Mouse (Mus musculus): ENCODE measurements around the gene Kbtbd12. TPM values are rescaled to one million over a fixed set of nuclear protein-coding genes. Genes with fewer than 3 reads are reported as not detected.

Kbtbd12 gene
- polyA plus RNA-seq, 1 experiment from 2014 or later = 1.3 TPM

DNA sequence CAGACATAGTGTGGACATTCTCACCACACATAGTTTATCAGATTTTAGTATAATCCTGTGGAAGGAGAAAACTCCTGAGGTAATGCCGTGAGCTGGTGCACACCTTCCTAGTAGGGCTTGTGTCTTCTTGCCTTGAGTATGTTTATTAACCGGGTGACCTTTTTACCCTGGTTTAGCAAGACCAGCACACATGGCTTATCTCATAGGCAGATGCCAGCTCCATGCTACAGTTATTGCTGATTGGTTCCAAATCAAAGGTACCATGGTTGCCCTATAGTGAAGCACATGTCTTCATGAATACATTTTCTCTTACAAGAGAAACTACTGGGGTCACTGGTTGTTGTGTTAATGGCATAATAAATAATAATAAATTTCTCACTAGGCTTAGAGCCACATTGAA is 38.1 kb upstream of the Kbtbd12 start:
- 71% methylated on average over 2 of the region's 2 CpGs for WGBS (ENCODE audit: insufficient replicate concordance)
- H3K4me3 ChIP-seq (ENCODE audit: low read depth, low read length) = no peak overlapping the region

GRCm38 (mm10) chr6:88662284-88662683 is 24.5 kb upstream of the Kbtbd12 start:
- Histone ChIP-seq H3K4me3 (ENCODE audit: low read depth, low read length) (no peak overlapping the region), H3K4me1 (ENCODE audit: insufficient read depth) (0 out of 2 replicates have a peak, but pooled peaks cover 3% of the 10 kb centered on the region), H3K27ac (ENCODE audit: low read depth) (no peak overlapping the region), H3K9me3 (ENCODE audit: low read length) (no peaks in the 10 kb centered on the region), H3K9ac (replicated peaks) (no peak overlapping the region), H3K4me2 (ENCODE audit: low read depth, low read length) (no peak overlapping the region), H3K36me3 (replicated peaks; ENCODE audit: insufficient read depth, low read length) (no peaks in the 10 kb centered on the region), H3K27me3 (ENCODE audit: insufficient read depth, low read length) (no peaks in the 10 kb centered on the region)
- ATAC-seq (no peak), DNase-seq (no peak)
- WGBS (ENCODE audit: insufficient replicate concordance) = 77% methylated on average over 3 of the region's 3 CpGs
- TF ChIP-seq CTCF (IDR thresholded peaks at IDR 0.05; ENCODE audit: low read depth) (no peak), EP300 (IDR thresholded peaks at IDR 0.05; ENCODE audit: low read depth) (no peak)

More for the DNA sequence above, 38.1 kb upstream of the Kbtbd12 start:
- Histone ChIP-seq H3K4me1 (ENCODE audit: insufficient read depth) (peaks cover 6% of the 10 kb centered on the region; the same call in 1 of the 2 replicates), H3K27me3 (ENCODE audit: insufficient read depth, low read length) (no peaks in the 10 kb centered on the region), H3K9ac (replicated peaks) (no peak overlapping the region), H3K36me3 (replicated peaks; ENCODE audit: insufficient read depth, low read length) (no peaks in the 10 kb centered on the region), H3K9me3 (ENCODE audit: low read length) (no peaks in the 10 kb centered on the region), H3K27ac (ENCODE audit: low read depth) (no peak overlapping the region), H3K4me2 (ENCODE audit: low read depth, low read length) (no peak overlapping the region)
- no peak for TF ChIP-seq CTCF (IDR thresholded peaks at IDR 0.05; ENCODE audit: low read depth)
- TF ChIP-seq EP300 (IDR thresholded peaks at IDR 0.05; ENCODE audit: low read depth) = no peak
- ATAC-seq = no peak
- DNase-seq = no peak

GRCm38 (mm10) chr6:88661696-88662095 is 23.9 kb upstream of the Kbtbd12 start:
- 76% methylated on average over 2 of the region's 2 CpGs for WGBS (ENCODE audit: insufficient replicate concordance)
- DNase-seq (no peak), ATAC-seq (no peak)
- no peak overlapping the region for H3K9ac ChIP-seq (replicated peaks)
- H3K4me2 ChIP-seq (ENCODE audit: low read depth, low read length) = no peak overlapping the region
- no peaks in the 10 kb centered on the region for H3K36me3 ChIP-seq (replicated peaks; ENCODE audit: insufficient read depth, low read length)
- 0 out of 2 replicates have a peak, but pooled peaks cover 3% of the 10 kb centered on the region for H3K4me1 ChIP-seq (ENCODE audit: insufficient read depth)
- TF ChIP-seq CTCF (IDR thresholded peaks at IDR 0.05; ENCODE audit: low read depth) = no peak
- TF ChIP-seq EP300 (IDR thresholded peaks at IDR 0.05; ENCODE audit: low read depth) = no peak
- no peaks in the 10 kb centered on the region for H3K9me3 ChIP-seq (ENCODE audit: low read length)
- H3K27me3 ChIP-seq (ENCODE audit: insufficient read depth, low read length) = no peaks in the 10 kb centered on the region
- no peak overlapping the region for H3K27ac ChIP-seq (ENCODE audit: low read depth)
- H3K4me3 ChIP-seq (ENCODE audit: low read depth, low read length) = no peak overlapping the region

DNA sequence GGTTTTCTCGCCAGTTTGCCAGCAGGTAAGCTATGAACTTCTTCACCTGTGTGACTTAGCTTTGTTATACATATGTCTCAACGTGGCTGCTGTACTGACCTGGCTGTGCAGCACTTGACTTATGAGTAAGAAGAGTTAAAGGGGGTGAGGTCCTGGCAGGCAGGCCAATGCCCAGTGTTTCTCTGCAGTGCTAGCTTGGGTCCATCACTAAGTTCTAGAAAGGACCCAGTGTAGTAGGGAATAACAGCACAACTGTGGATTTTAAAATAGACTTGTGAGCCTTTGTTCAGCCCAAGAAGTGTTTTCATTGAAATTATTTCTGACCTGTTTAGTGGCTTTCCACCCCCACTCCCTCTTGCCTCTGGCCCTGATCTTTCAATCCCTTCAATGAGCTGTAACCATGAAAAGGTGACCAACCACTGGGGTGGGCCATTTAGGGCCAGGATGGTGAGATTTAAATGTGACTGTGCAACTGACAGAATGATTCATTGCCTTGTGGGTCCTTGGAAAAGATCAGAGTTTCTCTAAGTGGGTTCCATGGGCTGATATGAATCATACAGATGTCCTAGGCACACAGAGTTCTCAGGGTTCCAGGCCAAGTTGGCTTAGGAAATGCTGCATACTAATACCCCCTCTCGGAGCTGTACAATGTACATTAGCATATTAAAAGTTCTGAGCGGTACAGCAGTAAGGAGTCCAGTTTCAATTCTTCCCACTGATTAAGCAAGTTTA is 10.0 kb upstream of the Kbtbd12 start:
- WGBS (ENCODE audit: insufficient replicate concordance) = 83% methylated on average over 4 of the region's 4 CpGs
- DNase-seq (no peak), ATAC-seq (no peak)
- Histone ChIP-seq H3K4me3 (ENCODE audit: low read depth, low read length) (no peak overlapping the region), H3K9me3 (ENCODE audit: low read length) (no peaks in the 10 kb centered on the region), H3K4me2 (ENCODE audit: low read depth, low read length) (no peak overlapping the region), H3K27me3 (ENCODE audit: insufficient read depth, low read length) (no peaks in the 10 kb centered on the region), H3K27ac (ENCODE audit: low read depth) (no peak overlapping the region), H3K4me1 (ENCODE audit: insufficient read depth) (no peaks in the 10 kb centered on the region), H3K9ac (replicated peaks) (no peak overlapping the region), H3K36me3 (replicated peaks; ENCODE audit: insufficient read depth, low read length) (no peaks in the 10 kb centered on the region)
- TF ChIP-seq EP300 (IDR thresholded peaks at IDR 0.05; ENCODE audit: low read depth) (no peak), CTCF (IDR thresholded peaks at IDR 0.05; ENCODE audit: low read depth) (no peak)

- Histone ChIP-seq H3K27me3 (ENCODE audit: insufficient read depth, low read length) (no peaks in the 10 kb centered on the region), H3K27ac (ENCODE audit: low read depth) (no peak overlapping the region), H3K4me1 (ENCODE audit: insufficient read depth) (peaks cover 8% of the 10 kb centered on the region), H3K36me3 (replicated peaks; ENCODE audit: insufficient read depth, low read length) (no peaks in the 10 kb centered on the region), H3K9ac (replicated peaks) (no peak overlapping the region), H3K4me2 (ENCODE audit: low read depth, low read length) (no peak overlapping the region), H3K4me3 (ENCODE audit: low read depth, low read length) (no peak overlapping the region), H3K9me3 (ENCODE audit: low read length) (no peaks in the 10 kb centered on the region)
- DNase-seq (no peak), ATAC-seq (no peak)
- WGBS (ENCODE audit: insufficient replicate concordance) = 71% methylated on average over 4 of the region's 4 CpGs
- no peak for TF ChIP-seq EP300 (IDR thresholded peaks at IDR 0.05; ENCODE audit: low read depth)
- TF ChIP-seq CTCF (IDR thresholded peaks at IDR 0.05; ENCODE audit: low read depth) = no peak
Observed at GRCm38 (mm10) chr6:88644786-88645185, 7.0 kb upstream of the Kbtbd12 start.

- ATAC-seq = no peak
- Histone ChIP-seq H3K9me3 (ENCODE audit: low read length) (peaks cover 4% of the 10 kb centered on the region), H3K4me1 (ENCODE audit: insufficient read depth) (peaks cover 12% of the 10 kb centered on the region), H3K27me3 (ENCODE audit: insufficient read depth, low read length) (no peaks in the 10 kb centered on the region), H3K27ac (ENCODE audit: low read depth) (no peak overlapping the region), H3K9ac (replicated peaks) (no peak overlapping the region), H3K4me2 (ENCODE audit: low read depth, low read length) (no peak overlapping the region), H3K4me3 (ENCODE audit: low read depth, low read length) (no peak overlapping the region), H3K36me3 (replicated peaks; ENCODE audit: insufficient read depth, low read length) (no peaks in the 10 kb centered on the region)
- no peak for TF ChIP-seq EP300 (IDR thresholded peaks at IDR 0.05; ENCODE audit: low read depth)
- no peak for TF ChIP-seq CTCF (IDR thresholded peaks at IDR 0.05; ENCODE audit: low read depth)
- DNase-seq = no peak
- 69% methylated on average over 4 of the region's 4 CpGs for WGBS (ENCODE audit: insufficient replicate concordance)
Observed at GRCm38 (mm10) chr6:88641346-88641920, 3.7 kb upstream of the Kbtbd12 start.
